Mouse (Mus musculus) T-helper 1 cell (primary cell): ENCODE results near the gene Efhb.

Experiments
- in situ Hi-C: fragments of 300-600 bp; cut with MboI, MseI; formaldehyde crosslinking; loops from one replicate; pipeline ENCODE4 v1.15.1; 2025; ENCODE audit warnings: high pct_unique_total_duplicates

Gene Efhb

DNA sequence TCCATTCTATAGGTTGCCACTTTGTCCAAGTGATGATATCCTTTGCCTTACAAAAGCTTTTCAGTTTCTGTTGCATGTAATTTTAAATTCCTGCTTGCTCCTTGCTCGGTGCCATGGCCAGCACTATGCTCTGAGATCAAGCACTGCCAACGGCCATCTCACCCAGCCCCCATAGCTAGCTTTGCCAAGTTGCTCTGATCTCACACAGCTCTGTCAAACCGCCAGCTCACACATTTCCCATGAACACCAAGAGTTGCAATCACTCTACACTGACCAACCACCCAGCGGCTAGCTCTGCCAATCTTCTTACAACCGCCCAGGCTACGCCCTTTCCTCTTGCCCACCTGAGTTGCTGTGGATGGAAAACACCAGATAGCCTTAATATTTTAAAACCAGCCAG is 99.0 kb downstream of the Efhb start:
- in situ Hi-C loops: no loop called here
